Comparison of ENCODE assay signal across 29 mouse cellular contexts in genomic region chr4:121194736-121195135, GRCm38 (mm10). TPM values are rescaled to one million over a fixed set of nuclear protein-coding genes. Genes with fewer than 3 reads are reported as not detected.
DNase-seq lines count a peak whose midpoint lies in the region; ATAC-seq lines count a peak whose summit lies in the region.
"Had no signal": no experiment of that assay in that cellular context is flagged by ENCODE, and none has a peak within 500 bp of the region (broad histone marks: within the 10 kb centered on the region; RNA-seq: fewer than 3 reads in every experiment).

No protein-coding gene starts in this region.

- ATAC-seq in midbrain, embryonic 11.5 days (ENCODE audit: low FRiP score): no peak
- no peak for ATAC-seq in midbrain, embryonic 16.5 days
- ATAC-seq in inflammation-experienced regulatory T-cells, adult 6 months: no peak
- no peak for ATAC-seq in kidney, embryonic 15.5 days (replicated peaks; ENCODE audit: low FRiP score)
- ATAC-seq: CD4-positive, CD25-positive, alpha-beta regulatory T cell, adult 4 months; forebrain, embryonic 14.5 days; forebrain, embryonic 16.5 days; Patski had no signal

- peak; percentile 51 for DNase-seq in midbrain, embryonic 11.5 days (ENCODE audit: low spot score, missing footprints)
- DNase-seq in thymus, postnatal 4 days: peak; percentile 14
- no peak for DNase-seq in thymus, adult 18-20 months
- peak; percentile 39 for DNase-seq in R1 (ENCODE audit: low read depth, low spot score)
- peak; percentile 20 for DNase-seq in splenic B cell, adult 2 months (ENCODE audit: low read depth, low spot score)
- DNase-seq: adrenal gland, adult 2 months; adrenal gland, postnatal 10 days; adrenal gland, postnatal 36 days; cerebellum, adult 11 months; cerebellum, adult 18-20 months; cerebellum, adult 8-10 months; cerebellum, adult 9-11 months; cerebellum, postnatal 14 days; cerebellum, postnatal 36 days; embryo, embryonic 11 days had no signal

- no peak overlapping the region for H3K27ac ChIP-seq in midbrain, embryonic 11.5 days (ENCODE audit: low read depth, low read length)
- H3K27ac ChIP-seq in midbrain, embryonic 16.5 days (ENCODE audit: low read length): no peak overlapping the region
- H3K27ac ChIP-seq in kidney, embryonic 15.5 days: no peak overlapping the region
- H3K27ac ChIP-seq: embryonic facial prominence, embryonic 13.5 days; embryonic facial prominence, embryonic 15.5 days; forebrain, embryonic 10.5 days; forebrain, embryonic 12.5 days had no signal

- H3K4me2 ChIP-seq in midbrain, embryonic 11.5 days: no peak overlapping the region
- no peak overlapping the region for H3K4me2 ChIP-seq in midbrain, embryonic 16.5 days (ENCODE audit: low read length)
- H3K4me2 ChIP-seq in kidney, embryonic 15.5 days: no peak overlapping the region
- H3K4me2 ChIP-seq: embryonic facial prominence, embryonic 13.5 days; embryonic facial prominence, embryonic 15.5 days; forebrain, embryonic 12.5 days had no signal

- no peak overlapping the region for H3K4me3 ChIP-seq in midbrain, embryonic 11.5 days (ENCODE audit: low read depth, low read length)
- H3K4me3 ChIP-seq in midbrain, embryonic 16.5 days (ENCODE audit: low read depth, low read length): no peak overlapping the region
- H3K4me3 ChIP-seq in kidney, embryonic 15.5 days (replicated peaks): no peak overlapping the region
- H3K4me3 ChIP-seq: embryonic facial prominence, embryonic 13.5 days; embryonic facial prominence, embryonic 15.5 days; erythroblast, embryonic 14.5 days; forebrain, embryonic 10.5 days; forebrain, embryonic 12.5 days had no signal

- H3K36me3 ChIP-seq in midbrain, embryonic 11.5 days (ENCODE audit: control insufficient read depth, insufficient read depth, low read length): no peaks in the 10 kb centered on the region
- no peaks in the 10 kb centered on the region for H3K36me3 ChIP-seq in midbrain, embryonic 16.5 days (ENCODE audit: control insufficient read depth, insufficient read depth, low read length)
- H3K36me3 ChIP-seq in splenic B cell, adult 2 months (ENCODE audit: control insufficient read depth, insufficient read depth, low read length, poor library complexity, severe bottlenecking): no peaks in the 10 kb centered on the region
- H3K36me3 ChIP-seq in kidney, embryonic 15.5 days: peaks cover 11% of the 10 kb centered on the region; the same call in 1 of the 2 replicates

- no peak overlapping the region for H3K9ac ChIP-seq in midbrain, embryonic 11.5 days (ENCODE audit: low read length)
- H3K9ac ChIP-seq in midbrain, embryonic 16.5 days (ENCODE audit: low read depth, low read length): no peak overlapping the region
- no peak overlapping the region for H3K9ac ChIP-seq in kidney, embryonic 15.5 days
- H3K9ac ChIP-seq: embryonic facial prominence, embryonic 13.5 days; embryonic facial prominence, embryonic 15.5 days; forebrain, embryonic 12.5 days had no signal

- H3K4me1 ChIP-seq in midbrain, embryonic 11.5 days (ENCODE audit: control insufficient read depth, insufficient read depth, low read length): no peaks in the 10 kb centered on the region
- no peaks in the 10 kb centered on the region for H3K4me1 ChIP-seq in midbrain, embryonic 16.5 days (ENCODE audit: control insufficient read depth, insufficient read depth, low read length)
- no peaks in the 10 kb centered on the region for H3K4me1 ChIP-seq in kidney, embryonic 15.5 days
- H3K4me1 ChIP-seq: embryonic facial prominence, embryonic 13.5 days; embryonic facial prominence, embryonic 15.5 days; forebrain, embryonic 10.5 days; forebrain, embryonic 12.5 days had no signal

- no peaks in the 10 kb centered on the region for H3K9me3 ChIP-seq in midbrain, embryonic 11.5 days (ENCODE audit: control insufficient read depth, low read length)
- no peaks in the 10 kb centered on the region for H3K9me3 ChIP-seq in midbrain, embryonic 16.5 days (replicated peaks; ENCODE audit: control insufficient read depth, low read length, poor library complexity, severe bottlenecking)
- H3K9me3 ChIP-seq in kidney, embryonic 15.5 days (replicated peaks): no peaks in the 10 kb centered on the region
- H3K9me3 ChIP-seq: embryonic facial prominence, embryonic 13.5 days; embryonic facial prominence, embryonic 15.5 days; forebrain, embryonic 10.5 days; forebrain, embryonic 12.5 days; G1E had no signal

- no peaks in the 10 kb centered on the region for H3K27me3 ChIP-seq in midbrain, embryonic 11.5 days (ENCODE audit: control insufficient read depth, insufficient read depth, low read length)
- no peaks in the 10 kb centered on the region for H3K27me3 ChIP-seq in midbrain, embryonic 16.5 days (ENCODE audit: control insufficient read depth, insufficient read depth, low read depth, low read length)
- H3K27me3 ChIP-seq in splenic B cell, adult 2 months (ENCODE audit: control insufficient read depth, insufficient read depth, low read length, poor library complexity, severe bottlenecking): no peaks in the 10 kb centered on the region
- no peaks in the 10 kb centered on the region for H3K27me3 ChIP-seq in kidney, embryonic 15.5 days
- H3K27me3 ChIP-seq: CH12.LX; embryonic facial prominence, embryonic 13.5 days; embryonic facial prominence, embryonic 15.5 days; forebrain, embryonic 12.5 days; Patski had no signal

RNA-seq across cellular contexts. Expression of gene Rlf, which starts 20.1 kb away (rescaled TPM):
- polyA plus RNA-seq in midbrain, embryonic 11.5 days (2014; fragmentation: Nextera tagmentation; extraction: Ambion mirVana): 23.4 and 24.3 TPM in 2 replicates
- 29.3 and 33.4 TPM in 2 replicates for polyA plus RNA-seq in midbrain, embryonic 16.5 days (2015; fragmentation: Nextera tagmentation; extraction: Ambion mirVana)
- 10 to 100 TPM; 14.1 to 21.5 (median 19.0) TPM for polyA plus RNA-seq in inflammation-experienced regulatory T-cells, adult 6 months (2017; shearing (Covaris generic))
- 25.7 and 26.3 TPM in 2 replicates for polyA plus RNA-seq in kidney, embryonic 15.5 days (2015; fragmentation: Nextera tagmentation; extraction: Ambion mirVana)

Comparison
In these comparisons a context has a peak if more than half of its experiments do, and no peak if none do; other contexts are left out.
1. DNase-seq: peak in midbrain, embryonic 11.5 days (single experiment), thymus, postnatal 4 days (single experiment), R1 (single experiment) and splenic B cell, adult 2 months (single experiment); none in thymus, adult 18-20 months (0 of 2).